Mouse (Mus musculus) embryonic facial prominence, embryonic 14.5 days (tissue): ENCODE results near the gene Gm13083. TPM values are rescaled to one million over a fixed set of nuclear protein-coding genes. Genes with fewer than 3 reads are reported as not detected.
"Not testable (repeated sequence)": the region's sequence is repeated elsewhere in the genome, so short reads cannot be mapped to it uniquely, and the experiment has no call there.

Experiments
- ATAC-seq: fragments of 200-750 bp; cut with Nextera tagmentation; 2 replicates; pipeline ENCODE4 v1.8.0; 2017; ENCODE audit warnings: low read depth, moderate number of reproducible peaks, moderate TSS enrichment
- DNase-seq: peaks from one replicate; pipeline ENCODE4 v3.0.0-alpha.2; 2015; ENCODE audit warnings: low spot score
- H3K27ac ChIP-seq: fragments of 300-500 bp; sonication (generic); replicated peaks from 2 replicates; pipeline ENCODE4 v1.5.1; 2014; ENCODE audit warnings: low read depth, mild to moderate bottlenecking, low read length, moderate library complexity
- H3K27me3 ChIP-seq: fragments of 300-500 bp; sonication (generic); replicated peaks from 2 replicates; pipeline ENCODE4 v1.6.1; 2014; ENCODE audit warnings: low read length; ENCODE audit not compliant: control insufficient read depth, insufficient read depth
- H3K36me3 ChIP-seq: fragments of 300-500 bp; sonication (generic); 2 replicates; pipeline ENCODE4 v1.6.1; 2014; ENCODE audit warnings: low read length, mixed read lengths; ENCODE audit not compliant: control insufficient read depth, insufficient read depth
- H3K4me1 ChIP-seq: fragments of 300-500 bp; sonication (generic); 2 replicates; pipeline ENCODE4 v1.6.1; 2014; ENCODE audit warnings: antibody characterized with exemption, low read length; ENCODE audit not compliant: control insufficient read depth, insufficient read depth
- H3K4me2 ChIP-seq: fragments of 300-500 bp; sonication (generic); 2 replicates; pipeline ENCODE4 v1.6.1; 2014; ENCODE audit warnings: low read depth, mild to moderate bottlenecking, low read length, moderate library complexity, mixed read lengths
- H3K4me3 ChIP-seq: fragments of 300-500 bp; sonication (generic); 2 replicates; pipeline ENCODE4 v1.5.1; 2014; ENCODE audit warnings: low read depth, mild to moderate bottlenecking, low read length
- H3K9ac ChIP-seq: fragments of 300-500 bp; sonication (generic); 2 replicates; pipeline ENCODE4 v1.6.1; 2014; ENCODE audit warnings: low read depth, mild to moderate bottlenecking, low read length, moderate library complexity, mixed read lengths
- H3K9me3 ChIP-seq: fragments of 300-500 bp; sonication (generic); 2 replicates; pipeline ENCODE4 v1.6.1; 2016; ENCODE audit warnings: low read length; ENCODE audit not compliant: control insufficient read depth
- WGBS: fragments of 180-500 bp; shearing (Covaris S2); extraction: QIAGEN DNeasy Blood & Tissue Kit; methylation state at CpG from one replicate; pipeline ENCODE4 v1.1.7; 2014; 5-methylcytosine and 5-hydroxymethylcytosine counted together
- polyA plus RNA-seq: library from polyadenylated mRNA; unstranded; fragments of >200 nt; fragmentation: Nextera tagmentation; extraction: Ambion mirVana; gene quantifications from 2 replicates; pipeline ENCODE4 v1.2.1, GENCODE M21; 2014

Gm13083 gene
- not detected in 2 replicates for polyA plus RNA-seq

GRCm38 (mm10) chr4:143614703-143615102 lies at the start of gene Gm13083:
TSS of gene Gm13083 (plus strand) at chr4:143615003.
- H3K27ac ChIP-seq, H3K9ac ChIP-seq, H3K4me1 ChIP-seq, H3K4me3 ChIP-seq, ATAC-seq, H3K9me3 ChIP-seq, DNase-seq, H3K4me2 ChIP-seq, H3K36me3 ChIP-seq, H3K27me3 ChIP-seq: not testable (repeated sequence)

GRCm38 (mm10) chr4:143611927-143612326 lies 2.9 kb upstream of the Gm13083 start:
- 82% methylated on average over 9 of the region's 9 CpGs for WGBS

GRCm38 (mm10) chr4:143618101-143618500 lies 3.3 kb downstream of the Gm13083 start:
- H3K4me1 ChIP-seq, H3K36me3 ChIP-seq, H3K27me3 ChIP-seq, H3K9me3 ChIP-seq, DNase-seq, H3K27ac ChIP-seq, H3K4me2 ChIP-seq, H3K9ac ChIP-seq, ATAC-seq, H3K4me3 ChIP-seq: not testable (repeated sequence)
- WGBS: 84% methylated on average over 4 of the region's 4 CpGs

More at GRCm38 (mm10) chr4:143611927-143612326, 2.9 kb upstream of the Gm13083 start:
- H3K4me2 ChIP-seq, H3K36me3 ChIP-seq, H3K4me3 ChIP-seq, H3K27ac ChIP-seq, H3K27me3 ChIP-seq, H3K4me1 ChIP-seq, H3K9me3 ChIP-seq, ATAC-seq, DNase-seq, H3K9ac ChIP-seq: not testable (repeated sequence)

GRCm38 (mm10) chr4:143657146-143657545 lies 42.3 kb downstream of the Gm13083 start, which contains the start of gene Gm13088:
TSS of gene Gm13088 (minus strand) at chr4:143657246.
- H3K4me3 ChIP-seq, H3K9me3 ChIP-seq, H3K4me1 ChIP-seq, H3K9ac ChIP-seq, H3K4me2 ChIP-seq, H3K36me3 ChIP-seq, DNase-seq, H3K27me3 ChIP-seq, ATAC-seq, H3K27ac ChIP-seq: not testable (repeated sequence)

Other genes starting within 250 kb of the Gm13083 start
- not detected in 2 replicates for gene Pramel1, start 220.6 kb upstream of the Gm13083 start, polyA plus RNA-seq
- gene Pramef8, start 202.6 kb upstream of the Gm13083 start, polyA plus RNA-seq: 8.8 and 12.1 TPM in 2 replicates
- gene Oog4, start 164.7 kb upstream of the Gm13083 start, polyA plus RNA-seq: not detected in 2 replicates
- not detected in 2 replicates for gene Gm13043, start 103.7 kb upstream of the Gm13083 start, polyA plus RNA-seq
- gene Gm13040, start 79.0 kb upstream of the Gm13083 start, polyA plus RNA-seq: not detected in 2 replicates
- gene BC080695, start 63.3 kb upstream of the Gm13083 start, polyA plus RNA-seq: not detected in 2 replicates
- not detected in 2 replicates for gene Gm13057, start 63.3 kb upstream of the Gm13083 start, polyA plus RNA-seq
- not detected in 2 replicates for gene Gm13088, start 42.2 kb downstream of the Gm13083 start, polyA plus RNA-seq
- gene Gm13089, start 87.7 kb downstream of the Gm13083 start, polyA plus RNA-seq: not detected in 2 replicates
- gene Gm13078, start 104.5 kb downstream of the Gm13083 start, polyA plus RNA-seq: not detected in 2 replicates
- gene Gm13023, start 174.3 kb downstream of the Gm13083 start, polyA plus RNA-seq: not detected in 2 replicates
- gene Gm13084, start 201.1 kb downstream of the Gm13083 start, polyA plus RNA-seq: not detected in 2 replicates
- gene Gm13103, start 231.5 kb downstream of the Gm13083 start, polyA plus RNA-seq: not detected in 2 replicates